Mouse (Mus musculus): Measurements from ENCODE around the gene Mical3. TPM values are rescaled to one million over a fixed set of nuclear protein-coding genes. Genes with fewer than 3 reads are reported as not detected.

Mical3 gene
- polyA plus RNA-seq, 2 experiments = 13.3 to 17.3 TPM

- WGBS = 60% methylated on average over 6 of the region's 6 CpGs
- Histone ChIP-seq H3K27me3 (ENCODE audit: control insufficient read depth, insufficient read depth, low read length) (no peaks in the 10 kb centered on the region), H3K4me1 (ENCODE audit: control insufficient read depth, insufficient read depth, low read length) (peaks cover 17% of the 10 kb centered on the region), H3K4me3 (replicated peaks; ENCODE audit: low read length) (no peak overlapping the region), H3K27ac (replicated peaks; ENCODE audit: low read depth, low read length) (no peak overlapping the region), H3K36me3 (ENCODE audit: control insufficient read depth, insufficient read depth, low read length) (no peaks in the 10 kb centered on the region), H3K4me2 (replicated peaks; ENCODE audit: low read depth, low read length, severe bottlenecking) (no peak overlapping the region), H3K9ac (ENCODE audit: low read depth, low read length, severe bottlenecking) (no peak overlapping the region), H3K9me3 (ENCODE audit: control insufficient read depth, low read length) (no peaks in the 10 kb centered on the region)
- ATAC-seq (ENCODE audit: low FRiP score, low read depth) = no peak
- DNase-seq (ENCODE audit: low spot score) = no peak
- TF ChIP-seq POLR2A (IDR thresholded peaks at IDR 0.05; ENCODE audit: borderline replicate concordance, extremely low read depth, insufficient read depth, insufficient read length) = no peak
These were observed 64.0 kb downstream of the Mical3 start for GRCm38 (mm10) chr6:121066761-121067160.

- 27% methylated on average over 17 of the region's 17 CpGs for WGBS
- no peaks in the 10 kb centered on the region for H3K9me3 ChIP-seq (ENCODE audit: control insufficient read depth, low read length)
- H3K27ac ChIP-seq (replicated peaks; ENCODE audit: low read depth, low read length) = peak overlapping the region; percentile 80
- no peaks in the 10 kb centered on the region for H3K27me3 ChIP-seq (ENCODE audit: control insufficient read depth, insufficient read depth, low read length)
- DNase-seq (ENCODE audit: low spot score) (peak; percentile 30), ATAC-seq (ENCODE audit: low FRiP score, low read depth) (peak; percentile 53; the same call in 1 of the 2 replicates)
- peak overlapping the region; percentile 39 for H3K4me2 ChIP-seq (replicated peaks; ENCODE audit: low read depth, low read length, severe bottlenecking)
- no peak for TF ChIP-seq POLR2A (IDR thresholded peaks at IDR 0.05; ENCODE audit: borderline replicate concordance, extremely low read depth, insufficient read depth, insufficient read length)
- H3K36me3 ChIP-seq (ENCODE audit: control insufficient read depth, insufficient read depth, low read length) = no peaks in the 10 kb centered on the region
- H3K4me3 ChIP-seq (replicated peaks; ENCODE audit: low read length) = peak overlapping the region; percentile 19
- peaks cover 17% of the 10 kb centered on the region for H3K4me1 ChIP-seq (ENCODE audit: control insufficient read depth, insufficient read depth, low read length)
- H3K9ac ChIP-seq (ENCODE audit: low read depth, low read length, severe bottlenecking) = peak overlapping the region; percentile 49
These were observed 66.3 kb downstream of the Mical3 start for GRCm38 (mm10) chr6:121064356-121065015.

GRCm38 (mm10) chr6:121063771-121064170, 67.0 kb downstream of the Mical3 start:
- Histone ChIP-seq H3K9me3 (ENCODE audit: control insufficient read depth, low read length) (no peaks in the 10 kb centered on the region), H3K4me2 (replicated peaks; ENCODE audit: low read depth, low read length, severe bottlenecking) (no peak overlapping the region), H3K27me3 (ENCODE audit: control insufficient read depth, insufficient read depth, low read length) (no peaks in the 10 kb centered on the region), H3K9ac (ENCODE audit: low read depth, low read length, severe bottlenecking) (no peak overlapping the region), H3K36me3 (ENCODE audit: control insufficient read depth, insufficient read depth, low read length) (no peaks in the 10 kb centered on the region), H3K4me3 (replicated peaks; ENCODE audit: low read length) (no peak overlapping the region), H3K4me1 (ENCODE audit: control insufficient read depth, insufficient read depth, low read length) (peaks cover 17% of the 10 kb centered on the region), H3K27ac (replicated peaks; ENCODE audit: low read depth, low read length) (peak overlapping the region; percentile 80)
- ATAC-seq (ENCODE audit: low FRiP score, low read depth) (no peak), DNase-seq (ENCODE audit: low spot score) (no peak)
- TF ChIP-seq POLR2A (IDR thresholded peaks at IDR 0.05; ENCODE audit: borderline replicate concordance, extremely low read depth, insufficient read depth, insufficient read length) = no peak
- WGBS = 89% methylated on average over 8 of the region's 8 CpGs

GRCm38 (mm10) chr6:121062891-121063408, 67.8 kb downstream of the Mical3 start:
- Histone ChIP-seq H3K4me1 (ENCODE audit: control insufficient read depth, insufficient read depth, low read length) (peaks cover 16% of the 10 kb centered on the region), H3K27ac (replicated peaks; ENCODE audit: low read depth, low read length) (no peak overlapping the region), H3K4me2 (replicated peaks; ENCODE audit: low read depth, low read length, severe bottlenecking) (no peak overlapping the region), H3K36me3 (ENCODE audit: control insufficient read depth, insufficient read depth, low read length) (no peaks in the 10 kb centered on the region), H3K9me3 (ENCODE audit: control insufficient read depth, low read length) (no peaks in the 10 kb centered on the region), H3K9ac (ENCODE audit: low read depth, low read length, severe bottlenecking) (no peak overlapping the region), H3K27me3 (ENCODE audit: control insufficient read depth, insufficient read depth, low read length) (no peaks in the 10 kb centered on the region), H3K4me3 (replicated peaks; ENCODE audit: low read length) (no peak overlapping the region)
- TF ChIP-seq POLR2A (IDR thresholded peaks at IDR 0.05; ENCODE audit: borderline replicate concordance, extremely low read depth, insufficient read depth, insufficient read length) = no peak
- 93% methylated on average over 17 of the region's 17 CpGs for whole genome bisulfite sequencing
- DNase-seq (ENCODE audit: low spot score) (no peak), ATAC-seq (ENCODE audit: low FRiP score, low read depth) (no peak)

GRCm38 (mm10) chr6:121058039-121058438, 72.8 kb downstream of the Mical3 start:
- Histone ChIP-seq H3K4me3 (replicated peaks; ENCODE audit: low read length) (no peak overlapping the region), H3K27me3 (ENCODE audit: control insufficient read depth, insufficient read depth, low read length) (no peaks in the 10 kb centered on the region), H3K4me2 (replicated peaks; ENCODE audit: low read depth, low read length, severe bottlenecking) (no peak overlapping the region), H3K27ac (replicated peaks; ENCODE audit: low read depth, low read length) (no peak overlapping the region), H3K9ac (ENCODE audit: low read depth, low read length, severe bottlenecking) (no peak overlapping the region), H3K36me3 (ENCODE audit: control insufficient read depth, insufficient read depth, low read length) (no peaks in the 10 kb centered on the region), H3K9me3 (ENCODE audit: control insufficient read depth, low read length) (no peaks in the 10 kb centered on the region), H3K4me1 (ENCODE audit: control insufficient read depth, insufficient read depth, low read length) (peaks cover 8% of the 10 kb centered on the region; the same call in 1 of the 2 replicates)
- TF ChIP-seq POLR2A (IDR thresholded peaks at IDR 0.05; ENCODE audit: borderline replicate concordance, extremely low read depth, insufficient read depth, insufficient read length) = no peak
- no peak for ATAC-seq (ENCODE audit: low FRiP score, low read depth)
- no peak for DNase-seq (ENCODE audit: low spot score)
- WGBS = 86% methylated on average over 2 of the region's 2 CpGs

Data from limb, embryonic 14.5 days (tissue).